Mouse (Mus musculus) E14TG2a.4 (cell line): ENCODE measurements at regions not wholly inside any gene's neighbourhood (a gene's known extent, or its start where the extent isn't known, plus 50 kb on each side); places are given as distances from the start of the nearest gene placed in this dataset.

Experiments used
- CTCF ChIP-seq: conservative IDR thresholded peaks from 2 replicates; pipeline ENCODE4 v1.5.1; 2014; ENCODE audit warnings: low read length
- NANOG ChIP-seq: IDR thresholded peaks from 2 replicates; pipeline ENCODE4 v1.6.1; 2014; ENCODE audit warnings: borderline replicate concordance, low read length, mixed read lengths
- POU5F1 ChIP-seq: IDR thresholded peaks from 2 replicates; pipeline ENCODE4 v1.6.1; 2014; ENCODE audit warnings: low read length, borderline replicate concordance

DNA sequence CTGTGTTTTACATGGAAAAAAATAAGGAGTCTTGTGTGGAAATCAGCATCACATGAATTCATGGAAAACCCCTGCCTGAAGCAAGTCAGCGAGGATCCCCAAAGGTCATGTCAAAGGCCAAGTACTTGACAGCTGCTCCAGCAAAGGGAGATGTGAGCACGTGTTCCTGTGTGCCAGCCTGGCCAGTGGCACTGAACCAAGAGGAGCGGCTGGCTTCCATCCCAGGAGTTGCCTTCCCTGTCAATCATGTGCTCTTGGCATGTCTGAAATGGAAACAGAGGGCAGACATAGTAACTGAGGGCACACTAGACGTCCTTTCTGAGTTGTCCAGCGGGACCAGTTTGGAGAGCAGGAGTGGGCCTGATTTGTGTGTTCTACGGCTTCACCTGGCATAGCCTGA lies 53.5 kb upstream of the Fhl2 start:
- no peak for TF ChIP-seq CTCF
- TF ChIP-seq NANOG, result no peak
- no peak for TF ChIP-seq POU5F1
